Mouse (Mus musculus) thymus, postnatal 14 days (tissue): ENCODE data around the gene Mgst2.

ENCODE experiments used
- DNase-seq: peaks from one replicate; pipeline ENCODE4 v3.0.0; 2021

The Mgst2 gene

GRCm38 (mm10) chr3:51660060-51660459 lies at the start of gene Mgst2:
Gene Mgst2 (plus strand): TSS chr3:51660360.
- no peak for DNase-seq

- DNase-seq = peak; percentile 66
Observed at GRCm38 (mm10) chr3:51611972-51612371, 48.2 kb upstream of the Mgst2 start.

GRCm38 (mm10) chr3:51612398-51613356 lies 47.5 kb upstream of the Mgst2 start:
- DNase-seq = no peak

GRCm38 (mm10) chr3:51614278-51614677 lies 45.9 kb upstream of the Mgst2 start:
- no peak for DNase-seq

GRCm38 (mm10) chr3:51623956-51624355 lies 36.2 kb upstream of the Mgst2 start:
- DNase-seq = no peak

GRCm38 (mm10) chr3:51627741-51628140 lies 32.4 kb upstream of the Mgst2 start:
- DNase-seq = no peak

- no peak for DNase-seq
Observed at GRCm38 (mm10) chr3:51628977-51629376, 31.2 kb upstream of the Mgst2 start.

- no peak for DNase-seq
Observed at GRCm38 (mm10) chr3:51630746-51631145, 29.4 kb upstream of the Mgst2 start.

GRCm38 (mm10) chr3:51631971-51632370 lies 28.2 kb upstream of the Mgst2 start:
- no peak for DNase-seq

GRCm38 (mm10) chr3:51634451-51634850 lies 25.7 kb upstream of the Mgst2 start:
- DNase-seq = no peak

- no peak for DNase-seq
Observed at GRCm38 (mm10) chr3:51635960-51636359, 24.2 kb upstream of the Mgst2 start.

- peak; percentile 52 for DNase-seq
Observed at GRCm38 (mm10) chr3:51636700-51637099, 23.5 kb upstream of the Mgst2 start.

GRCm38 (mm10) chr3:51637326-51637725 lies 22.8 kb upstream of the Mgst2 start:
- no peak for DNase-seq

GRCm38 (mm10) chr3:51638260-51638659 lies 21.9 kb upstream of the Mgst2 start:
- no peak for DNase-seq

- DNase-seq = no peak
Observed at GRCm38 (mm10) chr3:51645484-51645883, 14.7 kb upstream of the Mgst2 start.

- DNase-seq = no peak
Observed at GRCm38 (mm10) chr3:51646301-51646700, 13.9 kb upstream of the Mgst2 start.

- DNase-seq = no peak
Observed at GRCm38 (mm10) chr3:51647356-51647755, 12.8 kb upstream of the Mgst2 start.

GRCm38 (mm10) chr3:51648037-51648664 lies 12.0 kb upstream of the Mgst2 start:
- DNase-seq = peak; percentile 81

GRCm38 (mm10) chr3:51649426-51649825 lies 10.7 kb upstream of the Mgst2 start:
- DNase-seq = no peak

GRCm38 (mm10) chr3:51649986-51650385 lies 10.2 kb upstream of the Mgst2 start:
- DNase-seq = no peak

- no peak for DNase-seq
Observed at GRCm38 (mm10) chr3:51651149-51651548, 9.0 kb upstream of the Mgst2 start.

GRCm38 (mm10) chr3:51652292-51652691 lies 7.9 kb upstream of the Mgst2 start:
- peak; percentile 92 for DNase-seq

- DNase-seq = peak; percentile 72
Observed at GRCm38 (mm10) chr3:51652701-51653100, 7.5 kb upstream of the Mgst2 start.
